Mouse (Mus musculus): Measurements from ENCODE around the gene H2-Eb2. TPM values are rescaled to one million over a fixed set of nuclear protein-coding genes. Genes with fewer than 3 reads are reported as not detected.
"Not testable (repeated sequence)": the region's sequence is repeated elsewhere in the genome, so short reads cannot be mapped to it uniquely, and the experiment has no call there.

Gene H2-Eb2
- polyA plus RNA-seq, 1 experiment from 2014 or later: 0.13 TPM

DNA sequence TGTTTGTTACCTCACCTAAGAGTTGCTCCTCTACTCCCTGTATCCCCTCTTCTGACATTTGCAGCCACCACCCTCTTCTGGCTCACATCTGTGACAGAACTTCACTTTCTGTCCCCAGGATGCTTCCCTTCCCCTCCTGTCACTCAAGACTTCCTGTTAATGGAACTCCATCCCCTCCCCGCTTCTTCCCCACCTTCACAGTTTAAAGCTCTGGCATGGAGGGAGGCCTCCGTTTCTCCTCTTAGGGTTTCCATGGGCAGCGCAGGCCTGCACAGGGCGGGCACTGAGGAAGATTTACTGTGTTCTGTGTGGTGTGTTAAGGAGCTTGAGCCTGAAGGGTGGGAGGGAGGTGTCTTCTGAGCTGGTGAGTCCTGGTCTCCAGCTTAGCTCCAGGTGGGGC, 17.3 kb upstream of the H2-Eb2 start:
- Histone ChIP-seq H3K27ac (replicated peaks) (no peak overlapping the region), H3K4me3 (no peak overlapping the region), H3K4me1 (replicated peaks) (peaks cover 4% of the 10 kb centered on the region; the same call in 1 of the 2 replicates), H3K36me3 (no peaks in the 10 kb centered on the region), H3K9ac (no peak overlapping the region), H3K27me3 (0 out of 2 replicates have a peak, but pooled peaks cover 5% of the 10 kb centered on the region), H3K9me3 (no peaks in the 10 kb centered on the region), H3K4me2 (no peak overlapping the region)
- ATAC-seq (ENCODE audit: low read depth): no peak
- 79% methylated on average over 4 of the region's 4 CpGs for WGBS

DNA sequence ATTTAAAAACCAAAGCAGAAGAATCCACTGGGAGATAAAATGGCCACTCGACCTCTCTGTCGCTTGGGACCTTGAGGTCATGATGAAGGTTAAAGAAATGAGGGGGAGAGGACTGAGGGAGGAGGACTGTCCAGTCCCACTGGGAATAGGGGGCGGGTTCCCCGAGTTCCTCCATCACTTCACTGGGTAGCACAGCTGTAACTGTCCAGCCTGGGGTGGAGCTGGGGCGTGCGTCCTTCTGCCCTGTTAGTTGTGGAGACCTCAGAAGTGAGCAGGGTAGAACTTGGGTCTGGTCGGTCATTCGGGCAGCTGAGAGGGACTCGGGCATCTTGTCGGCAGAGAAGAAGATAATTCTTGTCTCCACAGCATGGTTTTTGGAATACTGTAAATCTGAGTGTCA, 16.2 kb upstream of the H2-Eb2 start:
- peaks cover 4% of the 10 kb centered on the region; the same call in 1 of the 2 replicates for H3K4me1 ChIP-seq (replicated peaks)
- peak overlapping the region; percentile 49; the same call in 1 of the 2 replicates for H3K27ac ChIP-seq (replicated peaks)
- H3K4me2 ChIP-seq: peak overlapping the region; percentile 78
- H3K4me3 ChIP-seq: peak overlapping the region; percentile 53
- 0 out of 2 replicates have a peak, but pooled peaks cover 5% of the 10 kb centered on the region for H3K27me3 ChIP-seq
- H3K36me3 ChIP-seq: no peaks in the 10 kb centered on the region
- H3K9ac ChIP-seq: peak overlapping the region; percentile 72
- ATAC-seq (ENCODE audit: low read depth): no peak
- H3K9me3 ChIP-seq: no peaks in the 10 kb centered on the region
- WGBS: 36% methylated on average over 10 of the region's 10 CpGs

DNA sequence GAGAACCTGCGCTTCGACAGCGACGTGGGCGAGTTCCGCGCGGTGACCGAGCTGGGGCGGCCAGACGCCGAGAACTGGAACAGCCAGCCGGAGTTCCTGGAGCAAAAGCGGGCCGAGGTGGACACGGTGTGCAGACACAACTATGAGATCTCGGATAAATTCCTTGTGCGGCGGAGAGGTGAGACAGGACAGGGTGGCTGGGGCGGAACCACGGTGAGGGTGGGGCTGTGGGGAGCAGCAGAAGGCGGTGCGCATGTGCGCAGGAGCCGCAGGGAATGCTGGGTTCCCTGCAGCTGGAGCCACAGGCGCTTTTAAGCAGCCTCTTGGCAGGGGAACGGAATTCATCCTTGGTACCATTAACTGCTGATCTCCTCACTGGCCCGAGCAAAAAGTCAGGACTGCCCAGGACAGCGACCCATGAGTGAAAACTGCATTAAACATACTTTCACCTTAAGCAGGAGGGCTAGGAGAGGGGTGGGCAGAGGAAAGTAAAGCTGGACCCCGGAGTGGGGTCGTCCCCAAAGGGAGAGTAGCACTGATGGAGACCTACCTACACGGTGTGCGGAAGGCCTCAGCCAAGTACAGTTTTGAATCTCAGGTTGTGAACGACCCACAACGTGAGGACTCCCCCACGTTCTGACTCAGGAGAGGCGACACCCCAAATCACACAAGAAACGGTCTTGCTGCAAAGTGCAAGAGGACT, 15.6 kb upstream of the H2-Eb2 start:
- no peaks in the 10 kb centered on the region for H3K9me3 ChIP-seq
- H3K9ac ChIP-seq: peak overlapping the region; percentile 72
- H3K36me3 ChIP-seq: no peaks in the 10 kb centered on the region
- peak overlapping the region; percentile 53 for H3K4me3 ChIP-seq
- peak; percentile 91 for ATAC-seq (ENCODE audit: low read depth)
- H3K27ac ChIP-seq (replicated peaks): peak overlapping the region; percentile 49
- H3K27me3 ChIP-seq: 0 out of 2 replicates have a peak, but pooled peaks cover 5% of the 10 kb centered on the region
- peaks cover 4% of the 10 kb centered on the region; the same call in 1 of the 2 replicates for H3K4me1 ChIP-seq (replicated peaks)
- H3K4me2 ChIP-seq: peak overlapping the region; percentile 78
- WGBS: 26% methylated on average over 38 of the region's 38 CpGs

DNA sequence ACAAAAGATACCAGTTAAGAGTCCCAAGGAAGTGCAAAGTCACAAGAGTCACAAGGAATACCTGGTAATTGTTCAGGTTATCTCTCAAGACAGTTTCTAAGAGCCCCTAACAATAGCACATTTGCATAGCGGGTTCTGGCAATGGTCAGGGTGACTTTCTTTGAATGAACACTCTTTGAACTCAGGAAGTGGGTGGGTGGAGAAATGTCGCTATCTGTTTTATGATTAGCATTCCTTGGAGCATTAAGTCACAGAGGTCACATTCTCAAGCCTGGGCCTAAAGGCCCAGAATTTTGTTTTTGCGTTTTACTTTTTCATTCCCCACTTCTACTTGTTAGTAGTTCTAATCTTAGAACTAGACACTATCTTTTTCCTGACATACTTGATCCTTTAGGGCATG, 14.9 kb upstream of the H2-Eb2 start:
- not testable (repeated sequence) for H3K27ac ChIP-seq (replicated peaks); H3K27me3 ChIP-seq; H3K9me3 ChIP-seq; H3K9ac ChIP-seq; H3K4me2 ChIP-seq; H3K4me3 ChIP-seq; H3K4me1 ChIP-seq (replicated peaks); ATAC-seq (ENCODE audit: low read depth); H3K36me3 ChIP-seq
- WGBS: 88% methylated on average over 3 of the region's 3 CpGs

DNA sequence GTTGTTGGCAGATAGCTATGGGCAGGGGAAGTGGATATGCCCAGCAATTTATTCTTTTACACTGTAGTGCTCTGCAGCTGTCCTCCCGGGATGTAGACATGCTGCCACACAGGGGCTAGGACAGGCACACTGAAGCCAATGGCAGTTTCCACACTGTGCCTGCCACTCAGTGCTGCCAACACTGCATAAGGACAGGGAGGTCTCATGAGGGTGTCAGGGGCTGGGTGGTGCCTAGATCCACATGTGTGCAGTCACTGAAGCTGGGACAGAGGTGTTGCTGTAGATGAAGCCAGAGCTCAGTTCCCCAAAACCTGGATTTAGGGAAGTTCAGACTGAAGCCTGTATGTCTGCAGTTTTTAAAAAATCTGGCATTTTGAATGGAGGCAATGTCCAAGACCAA, 13.3 kb upstream of the H2-Eb2 start:
- H3K4me3 ChIP-seq: no peak overlapping the region
- H3K27ac ChIP-seq (replicated peaks): no peak overlapping the region
- H3K9me3 ChIP-seq: no peaks in the 10 kb centered on the region
- no peak for ATAC-seq (ENCODE audit: low read depth)
- 81% methylated on average over 1 of the region's 1 CpGs for WGBS
- no peaks in the 10 kb centered on the region for H3K36me3 ChIP-seq
- peaks cover 4% of the 10 kb centered on the region; the same call in 1 of the 2 replicates for H3K4me1 ChIP-seq (replicated peaks)
- 0 out of 2 replicates have a peak, but pooled peaks cover 5% of the 10 kb centered on the region for H3K27me3 ChIP-seq
- H3K4me2 ChIP-seq: no peak overlapping the region
- H3K9ac ChIP-seq: no peak overlapping the region

DNA sequence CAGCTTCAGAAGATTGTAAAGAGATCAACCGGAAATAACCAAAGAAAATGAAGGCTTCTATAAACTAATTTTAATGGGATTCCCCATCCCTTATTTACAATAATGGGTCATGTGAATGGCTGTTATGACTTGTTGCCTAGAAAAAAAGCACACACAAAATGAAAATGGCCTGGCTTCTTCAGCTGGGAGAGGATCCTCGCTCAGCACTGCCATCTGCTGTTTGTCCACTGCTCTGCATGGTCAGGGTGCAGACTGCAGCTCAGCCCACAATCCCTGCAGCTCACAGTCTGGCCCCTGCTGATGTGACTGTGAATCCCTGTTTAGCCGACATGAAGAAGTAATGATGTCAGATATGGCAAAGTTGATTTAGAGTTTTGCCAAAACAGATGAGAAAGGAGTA, 12.1 kb upstream of the H2-Eb2 start:
- H3K27ac ChIP-seq (replicated peaks): no peak overlapping the region
- peaks cover 4% of the 10 kb centered on the region; the same call in 1 of the 2 replicates for H3K4me1 ChIP-seq (replicated peaks)
- no peaks in the 10 kb centered on the region for H3K36me3 ChIP-seq
- no peak overlapping the region for H3K4me2 ChIP-seq
- H3K27me3 ChIP-seq: no peaks in the 10 kb centered on the region
- H3K4me3 ChIP-seq: no peak overlapping the region
- no peak overlapping the region for H3K9ac ChIP-seq
- H3K9me3 ChIP-seq: no peaks in the 10 kb centered on the region
- 40% methylated on average over 3 of the region's 3 CpGs for WGBS
- no peak; the same call in 1 of the 2 replicates for ATAC-seq (ENCODE audit: low read depth)

DNA sequence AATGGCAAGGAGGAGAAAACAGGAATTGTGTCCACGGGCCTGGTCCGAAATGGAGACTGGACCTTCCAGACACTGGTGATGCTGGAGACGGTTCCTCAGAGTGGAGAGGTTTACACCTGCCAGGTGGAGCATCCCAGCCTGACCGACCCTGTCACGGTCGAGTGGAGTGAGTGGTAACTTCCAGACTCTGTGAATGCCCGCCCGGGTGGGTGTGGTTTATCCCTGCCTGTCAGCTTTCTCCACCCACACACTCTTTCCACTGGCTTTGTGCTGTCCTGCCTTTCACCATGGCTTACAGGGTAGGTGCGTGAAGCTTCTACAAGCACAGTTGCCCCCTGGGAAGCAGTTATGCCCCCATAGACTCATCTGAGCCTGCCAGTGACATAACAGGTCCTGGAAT, 11.2 kb upstream of the H2-Eb2 start:
- Histone ChIP-seq H3K9ac (no peak overlapping the region), H3K9me3 (no peaks in the 10 kb centered on the region), H3K36me3 (no peaks in the 10 kb centered on the region), H3K4me2 (no peak overlapping the region), H3K27ac (replicated peaks) (no peak overlapping the region), H3K4me3 (no peak overlapping the region), H3K4me1 (replicated peaks) (peaks cover under 1% of the 10 kb centered on the region; the same call in 1 of the 2 replicates), H3K27me3 (no peaks in the 10 kb centered on the region)
- no peak for ATAC-seq (ENCODE audit: low read depth)
- WGBS: 70% methylated on average over 9 of the region's 9 CpGs

DNA sequence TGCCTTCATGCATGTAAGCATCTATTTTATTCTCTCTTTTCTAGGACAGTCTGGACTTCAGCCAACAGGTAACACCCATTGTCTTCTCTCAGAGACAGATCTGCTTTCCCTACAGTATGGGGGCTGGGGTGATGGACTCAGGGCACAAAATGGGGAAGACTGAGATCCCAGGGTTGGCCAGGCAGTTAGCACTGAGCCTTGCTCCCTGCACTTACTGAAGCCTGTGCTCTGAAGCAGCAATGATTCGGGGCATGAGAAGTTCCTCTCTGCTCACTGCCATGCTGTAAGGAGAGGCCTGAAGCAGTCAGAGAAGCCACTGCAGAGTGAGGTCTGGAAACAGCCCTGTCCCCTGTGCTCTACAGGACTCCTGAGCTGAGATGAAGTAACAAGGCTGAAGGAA, 10.0 kb upstream of the H2-Eb2 start:
- Histone ChIP-seq H3K4me3 (no peak overlapping the region), H3K4me1 (replicated peaks) (no peaks in the 10 kb centered on the region), H3K4me2 (no peak overlapping the region), H3K9me3 (no peaks in the 10 kb centered on the region), H3K36me3 (no peaks in the 10 kb centered on the region), H3K27me3 (no peaks in the 10 kb centered on the region), H3K9ac (no peak overlapping the region), H3K27ac (replicated peaks) (no peak overlapping the region)
- ATAC-seq (ENCODE audit: low read depth): no peak
- 85% methylated on average over 1 of the region's 1 CpGs for WGBS

DNA sequence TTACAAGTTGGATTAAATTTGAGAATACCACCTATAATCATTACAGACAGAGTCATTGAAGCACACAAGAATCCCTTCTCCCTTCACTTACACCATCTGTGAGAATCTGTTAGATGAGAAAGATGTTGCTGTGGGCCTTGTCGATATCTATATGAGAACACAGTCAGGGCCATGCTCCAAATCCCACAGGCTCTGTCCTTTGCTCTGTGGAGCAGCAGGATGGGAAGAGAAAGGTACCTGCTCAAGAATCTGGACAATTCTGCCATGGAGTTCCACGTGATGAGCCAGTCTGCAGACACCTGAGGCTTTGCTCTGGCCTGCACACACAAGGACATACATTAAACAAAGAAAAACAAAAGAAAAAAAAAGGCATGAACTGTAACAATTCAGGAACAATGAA, 8.8 kb upstream of the H2-Eb2 start:
- H3K4me3 ChIP-seq: no peak overlapping the region
- H3K36me3 ChIP-seq: no peaks in the 10 kb centered on the region
- no peaks in the 10 kb centered on the region for H3K9me3 ChIP-seq
- H3K27ac ChIP-seq (replicated peaks): no peak overlapping the region
- no peak overlapping the region for H3K4me2 ChIP-seq
- H3K9ac ChIP-seq: no peak overlapping the region
- ATAC-seq (ENCODE audit: low read depth): no peak
- H3K27me3 ChIP-seq: no peaks in the 10 kb centered on the region
- WGBS: 79% methylated on average over 2 of the region's 2 CpGs
- no peaks in the 10 kb centered on the region for H3K4me1 ChIP-seq (replicated peaks)

DNA sequence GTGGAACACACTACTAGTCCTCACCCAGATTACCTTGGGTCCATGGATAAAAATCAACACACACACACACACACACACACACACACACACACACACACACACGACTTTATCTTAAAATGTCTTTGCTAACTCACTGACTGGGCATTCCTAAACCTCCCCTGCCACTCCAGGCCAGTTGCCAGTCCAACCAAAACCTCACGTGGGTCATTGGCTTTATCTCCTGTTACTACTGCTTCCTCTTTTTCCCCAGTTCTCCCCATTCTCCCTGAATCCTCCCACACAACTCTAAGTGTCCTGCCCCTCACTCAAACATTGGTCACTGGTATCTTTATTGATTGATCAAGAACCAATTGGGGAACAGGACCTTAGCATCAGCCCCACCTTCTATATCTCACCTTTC, 8.2 kb upstream of the H2-Eb2 start:
- no peaks in the 10 kb centered on the region for H3K36me3 ChIP-seq
- no peak overlapping the region for H3K4me2 ChIP-seq
- H3K27ac ChIP-seq (replicated peaks): no peak overlapping the region
- H3K9ac ChIP-seq: no peak overlapping the region
- no peaks in the 10 kb centered on the region for H3K9me3 ChIP-seq
- H3K4me1 ChIP-seq (replicated peaks): no peaks in the 10 kb centered on the region
- 32% methylated on average over 2 of the region's 2 CpGs for WGBS
- ATAC-seq (ENCODE audit: low read depth): no peak
- H3K27me3 ChIP-seq: no peaks in the 10 kb centered on the region
- no peak overlapping the region for H3K4me3 ChIP-seq

DNA sequence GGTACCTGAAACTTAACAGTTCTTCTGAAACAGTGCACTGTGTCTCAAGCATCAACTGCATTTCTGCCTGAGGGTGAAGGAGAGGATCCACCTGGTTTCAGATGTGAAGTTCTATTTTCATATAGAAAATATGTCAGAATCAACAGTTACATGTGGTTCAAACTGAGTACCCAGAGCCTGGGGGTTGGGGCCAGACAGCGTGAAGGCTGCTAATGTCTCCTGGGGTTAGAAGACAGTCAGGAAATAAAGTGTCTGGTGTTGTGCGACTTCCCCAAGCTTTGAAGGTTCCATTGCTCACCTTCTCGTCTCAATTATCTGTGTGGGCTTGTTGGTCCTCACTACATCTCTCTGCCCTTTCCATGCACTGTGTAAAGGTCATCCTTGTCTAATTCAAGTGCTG, 908 bp downstream of the H2-Eb2 start:
- H3K4me1 ChIP-seq (replicated peaks): no peaks in the 10 kb centered on the region
- H3K4me2 ChIP-seq: no peak overlapping the region
- no peaks in the 10 kb centered on the region for H3K27me3 ChIP-seq
- no peak overlapping the region for H3K4me3 ChIP-seq
- no peak for ATAC-seq (ENCODE audit: low read depth)
- WGBS: 75% methylated on average over 3 of the region's 3 CpGs
- no peaks in the 10 kb centered on the region for H3K36me3 ChIP-seq
- no peaks in the 10 kb centered on the region for H3K9me3 ChIP-seq
- H3K27ac ChIP-seq (replicated peaks): no peak overlapping the region
- no peak overlapping the region for H3K9ac ChIP-seq

DNA sequence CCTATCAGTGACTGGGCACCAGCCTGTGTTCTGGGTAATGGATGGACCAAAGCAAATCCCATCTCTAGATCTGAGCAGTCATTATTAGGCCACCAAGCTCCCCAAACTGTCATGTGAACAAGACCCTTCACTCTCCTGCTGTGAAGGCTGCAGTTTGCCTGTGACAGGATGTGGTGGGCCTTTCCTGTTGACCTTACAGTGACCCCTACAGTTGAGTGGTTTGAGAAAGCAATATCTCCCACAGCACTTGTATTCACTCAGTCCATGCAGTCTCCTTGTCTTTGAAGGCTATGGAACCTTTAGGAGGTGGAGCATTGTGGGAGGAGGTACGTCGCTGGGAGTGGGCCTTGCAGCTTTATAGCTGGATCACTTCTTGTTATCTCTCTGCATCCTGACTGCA, 4.3 kb downstream of the H2-Eb2 start:
- Histone ChIP-seq H3K4me1 (replicated peaks) (no peaks in the 10 kb centered on the region), H3K9me3 (no peaks in the 10 kb centered on the region), H3K27me3 (no peaks in the 10 kb centered on the region), H3K9ac (no peak overlapping the region), H3K4me3 (no peak overlapping the region), H3K36me3 (no peaks in the 10 kb centered on the region), H3K4me2 (no peak overlapping the region), H3K27ac (replicated peaks) (no peak overlapping the region)
- no peak for ATAC-seq (ENCODE audit: low read depth)
- WGBS: 53% methylated on average over 2 of the region's 2 CpGs

DNA sequence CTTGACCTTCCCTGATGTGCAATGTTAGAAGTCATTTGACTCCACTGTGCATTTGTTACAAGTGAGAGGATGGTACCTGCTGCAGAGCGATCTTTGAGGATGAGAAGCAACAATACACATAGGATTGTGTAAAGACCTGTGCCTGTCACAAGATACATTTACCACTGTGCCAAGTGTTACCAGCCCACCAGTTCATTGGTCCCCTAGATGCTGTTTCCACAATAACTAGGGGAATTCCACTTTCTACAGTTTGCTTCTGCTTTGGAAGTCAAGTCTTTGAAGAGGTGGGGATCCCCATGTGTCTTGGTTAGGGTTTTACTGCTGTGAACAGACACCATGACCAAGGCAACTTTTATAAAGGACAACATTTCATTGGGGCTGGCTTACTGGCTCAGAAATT, 5.7 kb downstream of the H2-Eb2 start:
- WGBS: 90% methylated on average over 1 of the region's 1 CpGs
- H3K4me3 ChIP-seq: no peak overlapping the region
- no peak for ATAC-seq (ENCODE audit: low read depth)
- no peaks in the 10 kb centered on the region for H3K27me3 ChIP-seq
- H3K36me3 ChIP-seq: no peaks in the 10 kb centered on the region
- H3K27ac ChIP-seq (replicated peaks): no peak overlapping the region
- no peaks in the 10 kb centered on the region for H3K4me1 ChIP-seq (replicated peaks)
- no peak overlapping the region for H3K9ac ChIP-seq
- H3K4me2 ChIP-seq: no peak overlapping the region
- H3K9me3 ChIP-seq: no peaks in the 10 kb centered on the region

Measured in neural tube, embryonic 13.5 days (tissue).